Mouse (Mus musculus): ENCODE data around the gene Oard1.

Gene Oard1

GRCm38 (mm10) chr17:48436487-48436886, 26.7 kb downstream of the Oard1 start:
- no peak for DNase-seq (ENCODE audit: low spot score)

GRCm38 (mm10) chr17:48437421-48437911, 27.7 kb downstream of the Oard1 start:
- DNase-seq (ENCODE audit: low spot score) = peak; percentile 68

DNA sequence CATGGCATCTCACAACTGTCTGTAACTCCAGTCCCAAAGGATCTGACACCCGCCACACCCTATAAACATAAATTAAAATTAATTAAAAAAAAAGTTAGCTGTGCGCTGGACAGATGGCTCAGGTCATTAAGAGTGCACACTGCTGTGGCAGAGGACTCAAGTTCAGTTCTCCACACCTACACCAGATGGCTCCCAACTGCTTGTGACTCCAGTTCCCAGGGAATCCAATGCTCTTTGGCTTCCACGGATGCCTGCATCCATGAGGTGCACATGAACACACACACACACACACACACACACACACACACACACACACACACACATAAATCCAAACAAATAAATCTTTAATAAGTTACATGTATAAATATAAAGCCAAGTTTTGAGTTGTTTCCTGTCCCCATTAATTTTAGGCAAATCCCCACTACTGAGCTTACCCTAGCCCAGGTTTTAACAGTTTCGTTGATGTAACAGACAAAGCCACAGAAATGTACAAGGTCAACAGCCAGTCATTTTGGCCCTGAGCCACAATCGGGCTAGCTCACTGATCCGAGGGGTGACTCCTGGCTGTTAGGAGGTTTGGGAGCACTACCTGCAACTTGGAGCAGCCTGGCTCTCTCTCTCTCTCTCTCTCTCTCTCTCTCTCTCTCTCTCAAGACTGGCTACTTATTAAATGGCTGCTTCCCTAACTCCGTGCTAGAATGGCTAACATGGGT, 33.1 kb downstream of the Oard1 start:
- peak; percentile 35 for DNase-seq (ENCODE audit: low spot score)

DNA sequence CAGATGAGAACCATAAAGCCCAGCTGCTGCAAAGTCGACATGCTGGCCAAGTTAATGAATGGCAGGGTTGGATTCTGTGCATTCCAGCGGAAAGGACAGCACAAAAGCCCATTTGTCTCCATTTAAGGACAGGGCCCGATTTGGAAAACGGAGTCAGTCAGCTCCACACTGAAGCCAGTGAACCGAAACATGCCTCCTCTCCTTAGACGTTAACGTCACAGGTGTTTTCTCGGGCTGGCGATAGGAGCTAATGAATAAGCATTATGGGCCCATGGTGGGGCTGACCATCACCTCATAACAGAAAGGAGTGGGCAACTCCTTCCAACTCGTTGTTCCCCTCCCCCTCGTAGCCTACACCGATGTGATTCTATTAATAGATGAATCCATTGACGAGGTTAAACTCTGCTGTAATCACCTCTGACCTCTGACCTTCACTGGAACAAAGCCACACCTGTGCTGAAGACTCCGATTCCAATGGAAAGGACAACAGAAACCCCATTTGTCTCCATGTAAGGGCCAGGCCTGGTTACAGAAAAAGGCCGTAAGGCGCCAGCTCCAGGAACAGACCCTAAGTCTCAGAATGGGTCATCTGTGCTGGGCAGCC, 33.8 kb downstream of the Oard1 start:
- DNase-seq (ENCODE audit: low spot score) = no peak

DNA sequence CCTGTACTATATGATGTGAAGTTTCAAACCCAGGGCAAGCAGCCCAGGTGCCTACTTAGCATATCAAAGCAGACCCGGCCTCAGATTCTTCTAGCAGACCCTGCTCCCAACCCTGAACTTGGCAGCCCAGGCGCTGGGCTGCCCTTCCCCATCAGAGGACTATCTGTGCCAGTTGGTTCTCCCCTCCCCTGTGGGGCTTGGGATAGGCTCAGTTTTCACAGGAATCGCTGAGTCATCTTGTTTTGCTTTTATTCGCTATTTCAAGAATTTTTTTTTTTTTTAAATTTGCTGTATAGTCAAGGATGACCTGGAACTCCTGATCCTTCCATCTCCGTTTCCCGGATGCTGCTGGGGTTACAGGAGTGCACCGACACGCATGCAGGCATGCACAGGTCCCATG, 37.9 kb downstream of the Oard1 start:
- DNase-seq (ENCODE audit: low spot score) = no peak

GRCm38 (mm10) chr17:48450666-48451352, 41.0 kb downstream of the Oard1 start:
- no peak for DNase-seq (ENCODE audit: low spot score)

- no peak for DNase-seq (ENCODE audit: low spot score)
Measured at GRCm38 (mm10) chr17:48451353-48451675, 41.5 kb downstream of the Oard1 start, which contains the start of gene Tspo2. TSS of gene Tspo2 (minus strand) at chr17:48451522.

GRCm38 (mm10) chr17:48451753-48452444, 42.1 kb downstream of the Oard1 start:
- DNase-seq (ENCODE audit: low spot score) = no peak

- no peak for DNase-seq (ENCODE audit: low spot score)
Measured at GRCm38 (mm10) chr17:48453489-48453888, 43.7 kb downstream of the Oard1 start.

GRCm38 (mm10) chr17:48454190-48454589, 44.4 kb downstream of the Oard1 start:
- no peak for DNase-seq (ENCODE audit: low spot score)

DNA sequence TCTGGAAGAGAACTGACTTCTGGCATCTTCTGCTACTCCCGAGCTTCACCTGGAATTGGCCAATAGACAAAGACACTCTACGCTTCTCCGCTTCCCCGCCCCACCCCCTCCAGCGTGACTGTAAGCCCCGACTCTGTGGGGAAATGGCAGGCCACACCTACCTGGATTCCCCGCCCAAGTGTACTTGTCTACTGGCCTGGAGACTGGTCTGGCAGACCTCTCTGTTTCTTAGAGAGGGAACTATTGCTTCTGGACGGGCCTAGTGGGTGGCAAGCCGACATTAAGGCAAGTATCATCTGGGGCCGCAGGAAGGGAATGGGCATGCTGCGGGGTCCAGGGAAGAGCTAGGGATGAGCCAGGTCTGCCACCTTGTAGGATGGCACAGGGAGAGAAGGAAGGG, 44.9 kb downstream of the Oard1 start, which contains the start of gene Unc5cl:
TSS of gene Unc5cl (plus strand) at position 214 of the 400 bp plus-strand sequence.
- no peak for DNase-seq (ENCODE audit: low spot score)

- DNase-seq (ENCODE audit: low spot score) = no peak
Measured at GRCm38 (mm10) chr17:48455955-48456354, 46.1 kb downstream of the Oard1 start.

DNA sequence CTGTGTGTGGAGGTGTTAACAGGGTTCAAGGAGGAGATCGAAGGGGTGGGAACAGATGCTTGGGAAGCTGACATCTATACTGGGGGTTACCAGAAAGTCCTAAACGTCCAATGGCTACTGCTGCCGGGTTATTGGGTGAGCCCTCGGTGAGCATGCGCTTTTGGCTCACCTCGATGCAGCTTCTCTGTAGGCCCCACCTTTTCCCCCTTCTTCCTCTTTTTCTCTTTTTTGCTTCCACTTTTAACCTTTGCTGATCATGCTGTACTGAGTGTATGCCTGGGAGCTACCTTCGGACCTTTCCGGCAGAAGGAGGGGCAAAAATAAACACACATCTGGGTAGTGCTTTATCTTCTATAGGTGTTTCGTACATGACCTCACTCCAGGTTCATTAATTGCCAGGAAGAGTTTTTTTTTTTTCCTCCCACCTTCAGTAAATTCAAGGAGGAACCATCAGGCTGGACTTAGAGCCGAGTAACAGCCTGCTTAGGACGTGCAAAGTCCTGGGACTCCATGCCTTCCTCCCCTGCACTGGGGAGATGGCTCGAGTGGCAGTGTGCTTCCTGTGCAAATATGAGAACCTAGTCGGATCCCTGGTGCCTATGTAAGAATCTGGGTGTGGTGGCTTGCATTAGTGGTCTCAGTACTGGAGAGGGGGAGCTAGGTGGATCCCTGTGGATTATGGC, 48.3 kb downstream of the Oard1 start:
- no peak for DNase-seq (ENCODE audit: low spot score)

DNA sequence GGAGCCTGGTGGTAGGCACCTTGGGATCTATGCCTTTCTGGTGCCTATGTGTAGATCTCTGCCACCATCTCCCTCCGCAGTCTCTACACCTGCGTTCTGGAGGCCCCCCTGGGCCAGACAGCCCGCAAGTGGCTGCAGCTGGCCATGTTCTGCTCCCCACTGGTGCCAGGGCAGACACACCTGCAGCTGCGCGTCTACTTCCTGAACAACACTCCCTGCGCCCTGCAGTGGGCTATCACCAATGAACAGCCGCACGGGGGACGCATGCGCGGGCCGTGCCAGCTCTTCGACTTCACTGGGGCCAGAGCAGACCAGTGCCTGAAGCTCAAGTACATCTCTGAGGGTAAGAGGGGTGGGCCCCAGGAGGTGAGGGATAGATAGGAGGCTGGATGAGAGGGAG, 52.3 kb downstream of the Oard1 start:
- DNase-seq (ENCODE audit: low spot score) = no peak

- no peak for DNase-seq (ENCODE audit: low spot score)
Measured at GRCm38 (mm10) chr17:48463391-48463790, 53.6 kb downstream of the Oard1 start.

All from embryo, embryonic 10 days (tissue).